ENCODE assay signal across 7 mouse cellular contexts in genomic region chr8:121850018-121850417, GRCm38 (mm10). TPM values are rescaled to one million over a fixed set of nuclear protein-coding genes. Genes with fewer than 3 reads are reported as not detected.
A peak's percentile ranks its signal among the peaks of the same experiment; 100 is the strongest.
DNase-seq lines count a peak whose midpoint lies in the region; ATAC-seq and TF ChIP-seq lines count a peak whose summit lies in the region.

No protein-coding gene starts in this region.

- DNase-seq in G1E (ENCODE audit: low spot score) = peak; percentile 67
- DNase-seq in adrenal gland, postnatal 14 days = peak; percentile 81
- DNase-seq in embryonic facial prominence, embryonic 10.5 days (ENCODE audit: low spot score) = peak; percentile 87
- peak; percentile 49 for DNase-seq in heart, adult 8-10 months (ENCODE audit: low spot score)
- peak; percentile 46 to 79 for DNase-seq in layer of hippocampus, adult 8-10 months (ENCODE audit: low spot score in 2 of 2)
- peak; percentile 44 to 58 for DNase-seq in right cerebral cortex, postnatal 36 days (ENCODE audit: low spot score in 2 of 2)

- WGBS in embryonic facial prominence, embryonic 10.5 days = 20% methylated on average over 6 of the region's 6 CpGs
- 11% methylated on average over 6 of the region's 6 CpGs for WGBS in lung, embryonic 15.5 days

- H3K9me3 ChIP-seq in G1E (replicated peaks) = no peaks in the 10 kb centered on the region
- no peaks in the 10 kb centered on the region for H3K9me3 ChIP-seq in embryonic facial prominence, embryonic 10.5 days
- H3K9me3 ChIP-seq in lung, embryonic 15.5 days = no peaks in the 10 kb centered on the region

- H3K9ac ChIP-seq in lung, embryonic 15.5 days = no peak overlapping the region

- peaks cover 54% of the 10 kb centered on the region for H3K4me1 ChIP-seq in G1E (ENCODE audit: insufficient read depth, low read depth, low read length)
- peaks cover 19% of the 10 kb centered on the region for H3K4me1 ChIP-seq in embryonic facial prominence, embryonic 10.5 days
- H3K4me1 ChIP-seq in lung, embryonic 15.5 days = peaks cover 24% of the 10 kb centered on the region

- ATAC-seq in G1E (ENCODE audit: extremely low read depth, insufficient number of reproducible peaks, low FRiP score, poor library complexity, severe bottlenecking) = peak; percentile 52; the same call in 1 of the 2 replicates
- no peak for ATAC-seq in lung, embryonic 15.5 days (ENCODE audit: borderline replicate concordance, extremely low read depth, low FRiP score, low TSS enrichment)

- no peak overlapping the region for H3K27ac ChIP-seq in embryonic facial prominence, embryonic 10.5 days (replicated peaks)
- no peak overlapping the region for H3K27ac ChIP-seq in lung, embryonic 15.5 days

- no peaks in the 10 kb centered on the region for H3K36me3 ChIP-seq in G1E (replicated peaks)
- H3K36me3 ChIP-seq in embryonic facial prominence, embryonic 10.5 days (replicated peaks) = peaks cover 6% of the 10 kb centered on the region
- no peaks in the 10 kb centered on the region for H3K36me3 ChIP-seq in lung, embryonic 15.5 days

- H3K4me3 ChIP-seq in G1E (ENCODE audit: low read depth, low read length) = peak overlapping the region; percentile 5; the same call in 1 of the 2 replicates
- no peak overlapping the region for H3K4me3 ChIP-seq in embryonic facial prominence, embryonic 10.5 days
- no peak overlapping the region for H3K4me3 ChIP-seq in lung, embryonic 15.5 days

- peak; percentile 84 for TF ChIP-seq CTCF in G1E (IDR thresholded peaks at IDR 0.05; ENCODE audit: low read depth, low read length)

- peak overlapping the region; percentile 56; the same call in 1 of the 2 replicates for H3K4me2 ChIP-seq in lung, embryonic 15.5 days

- peaks cover 34% of the 10 kb centered on the region for H3K27me3 ChIP-seq in G1E (ENCODE audit: insufficient read depth, low read length)
- 0 out of 2 replicates have a peak, but pooled peaks cover 12% of the 10 kb centered on the region for H3K27me3 ChIP-seq in embryonic facial prominence, embryonic 10.5 days (replicated peaks; ENCODE audit: low read depth, poor library complexity, severe bottlenecking)
- H3K27me3 ChIP-seq in lung, embryonic 15.5 days = peaks cover 9% of the 10 kb centered on the region; the same call in 1 of the 2 replicates

RNA-seq across cellular contexts. Expression of gene Klhdc4, which starts 20.6 kb away (rescaled TPM):
- total RNA-seq in G1E (2014; fragmentation: Nextera tagmentation) (9.1 and 12.3 TPM in 2 replicates), G1E (2017) (15.4 and 15.9 TPM in 2 replicates)
- 44.5 and 47.8 TPM in 2 replicates for polyA plus RNA-seq in G1E (2012)
- total RNA-seq in adrenal gland, postnatal 14 days (2021) = 20.4 and 22.3 TPM in 2 replicates
- 67.3 and 71.2 TPM in 2 replicates for polyA plus RNA-seq in embryonic facial prominence, embryonic 10.5 days (2016; fragmentation: Nextera tagmentation; extraction: Ambion mirVana)
- total RNA-seq in heart, adult 8-10 months (2022) = 10 to 100 TPM; 12.5 to 14.9 (median 12.9) TPM
- 10 to 100 TPM; 27.5 to 34.5 (median 32.9) TPM for total RNA-seq in layer of hippocampus, adult 8-10 months (2022)
- 39.4 and 41.8 TPM in 2 replicates for polyA plus RNA-seq in lung, embryonic 15.5 days (2015; fragmentation: Nextera tagmentation; extraction: Ambion mirVana)

RNA-seq across cellular contexts. Expression of gene Slc7a5, which starts 57.5 kb away (rescaled TPM):
- total RNA-seq in G1E (2014; fragmentation: Nextera tagmentation) = 88.8 and 141 TPM in 2 replicates
- 32.5 and 32.6 TPM in 2 replicates for total RNA-seq in G1E (2017)
- 92.9 and 127 TPM in 2 replicates for polyA plus RNA-seq in G1E (2012)
- 41.4 and 46.8 TPM in 2 replicates for total RNA-seq in adrenal gland, postnatal 14 days (2021)
- polyA plus RNA-seq in embryonic facial prominence, embryonic 10.5 days (2016; fragmentation: Nextera tagmentation; extraction: Ambion mirVana) = 18.7 and 21.0 TPM in 2 replicates
- 1 to 10 TPM; 3.8 to 4.8 (median 4.2) TPM for total RNA-seq in heart, adult 8-10 months (2022)
- 10 to 100 TPM; 52.0 to 66.6 (median 61.8) TPM for total RNA-seq in layer of hippocampus, adult 8-10 months (2022)
- 14.8 and 15.5 TPM in 2 replicates for polyA plus RNA-seq in lung, embryonic 15.5 days (2015; fragmentation: Nextera tagmentation; extraction: Ambion mirVana)
